In the genomic region with DNA sequence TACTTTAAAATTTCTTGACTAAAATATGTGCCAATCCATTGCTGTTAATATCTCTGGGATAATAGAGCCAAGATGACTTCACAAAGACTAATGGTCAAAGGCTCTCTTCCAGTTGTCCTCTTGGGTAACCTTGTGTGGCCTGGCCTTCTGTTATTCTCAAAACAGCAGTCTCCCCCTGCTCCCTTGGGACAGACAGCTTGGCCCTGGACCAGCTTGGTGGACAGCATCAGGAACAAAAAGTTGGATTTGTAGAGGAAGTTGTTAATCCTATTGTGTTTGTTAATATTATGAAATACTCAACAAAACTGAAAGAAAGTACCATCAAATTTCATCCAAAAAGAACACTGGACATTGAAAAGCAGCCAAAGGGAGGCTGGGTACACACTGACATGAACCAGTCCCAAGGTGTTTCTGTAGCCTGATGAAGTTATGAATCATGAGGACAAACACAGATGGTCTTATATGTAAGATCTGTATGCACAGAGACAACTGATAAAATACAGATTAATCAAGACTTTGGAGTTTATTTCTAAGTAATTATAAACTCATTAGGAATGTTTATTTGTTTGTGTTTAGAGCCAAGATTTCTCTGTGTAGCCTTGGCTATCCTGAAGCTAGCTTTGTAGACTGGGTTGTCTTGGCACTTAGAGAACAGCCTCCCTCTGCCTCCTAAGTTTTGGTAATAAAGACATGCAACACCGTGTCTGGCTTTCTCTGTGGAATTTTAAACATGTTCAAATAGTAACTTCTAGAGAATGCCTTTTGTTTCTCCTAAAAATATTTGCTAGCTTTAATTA, we compare ENCODE assay signal across 10 mouse cellular contexts.
A peak's percentile ranks its signal among the peaks of the same experiment; 100 is the strongest.
DNase-seq lines count a peak whose midpoint lies in the region; ATAC-seq and TF ChIP-seq lines count a peak whose summit lies in the region.
"Had no signal": no experiment of that assay in that cellular context is flagged by ENCODE, and none has a peak within 500 bp of the region (broad histone marks: within the 10 kb centered on the region; RNA-seq: fewer than 3 reads in every experiment).

No protein-coding gene starts in this region.

- 72% methylated on average over 1 of the region's 1 CpGs for WGBS in heart, embryonic 11.5 days (ENCODE audit: insufficient replicate concordance)
- 69% methylated on average over 1 of the region's 1 CpGs for WGBS in kidney, postnatal 0 days

- H3K4me2 ChIP-seq in heart, embryonic 11.5 days, result no peak overlapping the region
- no peak overlapping the region for H3K4me2 ChIP-seq in kidney, postnatal 0 days (ENCODE audit: low read length)
- H3K4me2 ChIP-seq: embryonic facial prominence, embryonic 13.5 days had no signal

- no peak for ATAC-seq in heart, embryonic 11.5 days (replicated peaks; ENCODE audit: insufficient number of reproducible peaks, low FRiP score, low TSS enrichment)
- no peak for ATAC-seq in kidney, postnatal 0 days (replicated peaks; ENCODE audit: low FRiP score, low read depth)
- ATAC-seq in monocyte, adult 5-6 weeks (replicated peaks; ENCODE audit: insufficient number of reproducible peaks, low FRiP score, low TSS enrichment, poor library complexity, severe bottlenecking), result no peak
- no peak for ATAC-seq in megakaryocyte progenitor cell, adult 5-6 weeks (replicated peaks; ENCODE audit: poor library complexity)
- ATAC-seq: Patski had no signal

- TF ChIP-seq CTCF in gastrocnemius, adult 2 months (IDR thresholded peaks at IDR 0.05), result no peak
- TF ChIP-seq CTCF in kidney, postnatal 0 days (IDR thresholded peaks at IDR 0.05; ENCODE audit: low read depth), result no peak

- no peak overlapping the region for H3K4me3 ChIP-seq in heart, embryonic 11.5 days (ENCODE audit: low read depth, low read length)
- H3K4me3 ChIP-seq in gastrocnemius, adult 2 months, result no peak overlapping the region
- no peak overlapping the region for H3K4me3 ChIP-seq in kidney, postnatal 0 days (replicated peaks; ENCODE audit: low read depth, low read length)
- H3K4me3 ChIP-seq: embryonic facial prominence, embryonic 13.5 days had no signal

- H3K9ac ChIP-seq in heart, embryonic 11.5 days (ENCODE audit: low read depth, low read length), result no peak overlapping the region
- H3K9ac ChIP-seq in kidney, postnatal 0 days (ENCODE audit: low read depth, low read length), result no peak overlapping the region
- H3K9ac ChIP-seq: embryonic facial prominence, embryonic 13.5 days had no signal

- no peaks in the 10 kb centered on the region for H3K36me3 ChIP-seq in heart, embryonic 11.5 days (ENCODE audit: control insufficient read depth, insufficient read depth, low read length)
- H3K36me3 ChIP-seq in kidney, postnatal 0 days (ENCODE audit: insufficient read depth, low read length), result no peaks in the 10 kb centered on the region
- H3K36me3 ChIP-seq: embryonic facial prominence, embryonic 13.5 days had no signal

- H3K4me1 ChIP-seq in heart, embryonic 11.5 days (ENCODE audit: control insufficient read depth, insufficient read depth, low read length), result no peaks in the 10 kb centered on the region
- no peaks in the 10 kb centered on the region for H3K4me1 ChIP-seq in kidney, postnatal 0 days (replicated peaks; ENCODE audit: insufficient read depth, low read length)
- H3K4me1 ChIP-seq: embryonic facial prominence, embryonic 13.5 days had no signal

- H3K27me3 ChIP-seq in heart, embryonic 11.5 days (ENCODE audit: control insufficient read depth, insufficient read depth, low read length), result no peaks in the 10 kb centered on the region
- no peaks in the 10 kb centered on the region for H3K27me3 ChIP-seq in kidney, postnatal 0 days (ENCODE audit: insufficient read depth, low read length)
- H3K27me3 ChIP-seq: embryonic facial prominence, embryonic 13.5 days; Patski had no signal

- intact Hi-C loops in gastrocnemius, adult 2 months (cut with DNase I), result no loop called here

- no peaks in the 10 kb centered on the region for H3K9me3 ChIP-seq in heart, embryonic 11.5 days (replicated peaks; ENCODE audit: control insufficient read depth, low read length)
- H3K9me3 ChIP-seq in kidney, postnatal 0 days (replicated peaks; ENCODE audit: low read length), result no peaks in the 10 kb centered on the region
- H3K9me3 ChIP-seq: embryonic facial prominence, embryonic 13.5 days had no signal

- H3K27ac ChIP-seq in heart, embryonic 11.5 days (ENCODE audit: low read depth, low read length), result no peak overlapping the region
- no peak overlapping the region; the same call in 1 of the 2 replicates for H3K27ac ChIP-seq in gastrocnemius, adult 2 months
- H3K27ac ChIP-seq in kidney, postnatal 0 days, result no peak overlapping the region
- H3K27ac ChIP-seq: embryonic facial prominence, embryonic 13.5 days had no signal

- DNase-seq in heart, adult 18-20 months, result peak; percentile 87 to 89
- DNase-seq in gastrocnemius, adult 2 months, result peak; percentile 90
- peak; percentile 62 for DNase-seq in kidney, postnatal 0 days (ENCODE audit: low spot score)
- DNase-seq in lung, postnatal 4 days, result peak; percentile 34 to 77
- no peak for DNase-seq in embryo, embryonic 9.5 days (ENCODE audit: extremely low spot score)
